Mouse (Mus musculus) myocyte (in vitro differentiated cells): ENCODE results near the gene Hist1h4a.

Experiments used
- CEBPB ChIP-seq: IDR thresholded peaks from 2 replicates; pipeline ENCODE4 v1.6.1; 2011; ENCODE audit warnings: mild to moderate bottlenecking, moderate library complexity; ENCODE audit not compliant: poor library complexity, insufficient read depth, severe bottlenecking
- MAX ChIP-seq: IDR thresholded peaks from one replicate; pipeline ENCODE4 v1.6.1; 2011; ENCODE audit warnings: low read depth, mild to moderate bottlenecking, control low read depth
- POLR2A ChIP-seq: IDR thresholded peaks from one replicate; pipeline ENCODE4 v1.6.1; 2011; ENCODE audit warnings: low read depth, mild to moderate bottlenecking, control low read depth, moderate library complexity; ENCODE audit not compliant: insufficient read length

- TF ChIP-seq MAX (no peak), POLR2A (peak; percentile 89), CEBPB (no peak)
Observed at GRCm38 (mm10) chr13:23747081-23747891, 13.7 kb downstream of the Hist1h4a start.
